Mouse (Mus musculus) WW6 (cell line): ENCODE data around the gene Ttc9.

ENCODE experiments used
- DNase-seq: peaks from one replicate; pipeline ENCODE4 v3.0.0-alpha.2; 2013; ENCODE audit warnings: low read depth, low spot score

The Ttc9 gene

GRCm38 (mm10) chr12:81630915-81631660 lies at the start of gene Ttc9:
Gene Ttc9 (plus strand): TSS chr12:81631249.
- DNase-seq, result peak; percentile 58

GRCm38 (mm10) chr12:81594902-81595671 lies 36.0 kb upstream of the Ttc9 start, which contains the start of gene Med6:
Gene Med6 (minus strand): TSS chr12:81595008.
- peak; percentile 95 for DNase-seq

GRCm38 (mm10) chr12:81596547-81597262 lies 34.3 kb upstream of the Ttc9 start:
- DNase-seq, result no peak

- no peak for DNase-seq
Measured at GRCm38 (mm10) chr12:81604995-81605784, 25.9 kb upstream of the Ttc9 start.

- no peak for DNase-seq
Measured at GRCm38 (mm10) chr12:81609445-81609844, 21.6 kb upstream of the Ttc9 start.

- DNase-seq, result no peak
Measured at GRCm38 (mm10) chr12:81615807-81616206, 15.2 kb upstream of the Ttc9 start.

GRCm38 (mm10) chr12:81616980-81617379 lies 14.1 kb upstream of the Ttc9 start:
- no peak for DNase-seq

GRCm38 (mm10) chr12:81619302-81619701 lies 11.7 kb upstream of the Ttc9 start:
- peak; percentile 61 for DNase-seq

GRCm38 (mm10) chr12:81623377-81623776 lies 7.7 kb upstream of the Ttc9 start:
- DNase-seq, result no peak

GRCm38 (mm10) chr12:81626226-81626861 lies 4.7 kb upstream of the Ttc9 start:
- no peak for DNase-seq

GRCm38 (mm10) chr12:81627426-81627825 lies 3.6 kb upstream of the Ttc9 start:
- no peak for DNase-seq

GRCm38 (mm10) chr12:81628091-81628490 lies 3.0 kb upstream of the Ttc9 start:
- DNase-seq, result no peak

- DNase-seq, result peak; percentile 33
Measured at GRCm38 (mm10) chr12:81630520-81630914, 532 bp upstream of the Ttc9 start.

GRCm38 (mm10) chr12:81631661-81632401 lies 782 bp downstream of the Ttc9 start:
- DNase-seq, result peak; percentile 31

GRCm38 (mm10) chr12:81633246-81633645 lies 2.2 kb downstream of the Ttc9 start:
- DNase-seq, result no peak

GRCm38 (mm10) chr12:81640656-81641055 lies 9.6 kb downstream of the Ttc9 start:
- no peak for DNase-seq

- DNase-seq, result no peak
Measured at GRCm38 (mm10) chr12:81642361-81643082, 11.5 kb downstream of the Ttc9 start.

- DNase-seq, result no peak
Measured at GRCm38 (mm10) chr12:81646811-81647210, 15.8 kb downstream of the Ttc9 start.

GRCm38 (mm10) chr12:81653344-81653743 lies 22.3 kb downstream of the Ttc9 start:
- DNase-seq, result no peak
